Mouse (Mus musculus) layer of hippocampus, adult 11-12 months (tissue): Measurements from ENCODE around the gene Kat7.

ENCODE experiments used
- DNase-seq: peaks from one replicate; pipeline ENCODE4 v3.0.0; 2022; ENCODE audit warnings: low spot score

The Kat7 gene

DNA sequence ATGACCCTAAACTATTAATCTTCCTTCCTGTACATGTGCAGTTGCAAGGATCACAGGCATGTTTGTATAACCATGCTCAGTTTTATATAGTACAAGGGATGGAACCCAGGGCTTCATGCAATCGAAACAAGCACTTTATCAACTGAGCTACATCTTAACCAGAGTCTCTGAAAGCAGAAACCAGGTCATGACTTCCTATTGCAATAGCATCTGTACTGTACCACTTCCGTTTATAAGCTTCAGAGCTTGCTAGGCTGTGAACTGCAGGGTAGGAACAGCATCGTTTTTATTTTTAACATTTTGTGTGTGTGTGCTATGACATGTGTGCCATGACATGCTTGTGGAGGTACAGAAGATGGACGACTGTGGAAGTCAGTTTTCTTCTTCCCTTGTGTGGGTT, 23.2 kb upstream of the Kat7 start:
- no peak for DNase-seq

- DNase-seq: no peak
Measured at GRCm38 (mm10) chr11:95330662-95331061, 20.6 kb upstream of the Kat7 start.

DNA sequence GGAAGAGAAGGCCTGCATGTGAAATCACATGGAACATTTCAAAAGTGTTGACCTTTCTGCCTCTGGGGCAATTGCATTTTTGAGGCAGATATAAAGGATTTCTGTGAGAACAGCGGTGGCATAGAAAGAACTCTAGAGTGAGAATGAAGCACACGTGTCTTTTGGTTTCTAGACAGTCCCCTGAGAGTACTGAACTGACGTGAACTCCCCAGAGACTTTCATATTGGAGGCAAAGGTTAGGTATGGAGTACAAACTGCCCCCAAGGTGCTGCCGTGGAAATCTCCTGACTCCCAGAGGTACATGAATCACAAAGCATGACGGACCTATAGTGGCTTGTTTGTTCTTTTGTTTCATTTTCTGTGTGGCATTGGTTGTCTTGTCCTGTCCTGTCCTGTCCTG, 18.6 kb upstream of the Kat7 start:
- DNase-seq: no peak

DNA sequence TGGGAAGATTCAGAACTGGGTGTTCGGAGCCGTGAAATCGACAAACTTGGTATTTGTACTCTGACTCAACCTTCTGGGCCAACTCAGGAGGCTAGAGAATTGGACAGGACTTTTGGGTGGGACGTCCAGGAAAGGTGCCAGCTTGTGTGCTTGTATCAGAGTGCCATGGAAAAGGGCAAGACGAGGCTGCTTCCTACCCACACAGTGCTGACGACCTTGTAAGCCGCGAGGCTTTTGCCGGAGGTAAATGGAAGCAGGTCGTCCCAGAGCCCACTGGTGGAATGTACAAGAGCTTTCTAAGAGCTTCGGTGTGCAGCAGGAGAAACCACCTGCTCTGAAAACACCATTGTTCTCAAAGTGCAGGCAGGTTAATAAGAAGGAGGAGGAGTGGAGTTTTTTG, 16.2 kb upstream of the Kat7 start:
- no peak for DNase-seq

GRCm38 (mm10) chr11:95325832-95326231, 15.8 kb upstream of the Kat7 start:
- no peak for DNase-seq

DNA sequence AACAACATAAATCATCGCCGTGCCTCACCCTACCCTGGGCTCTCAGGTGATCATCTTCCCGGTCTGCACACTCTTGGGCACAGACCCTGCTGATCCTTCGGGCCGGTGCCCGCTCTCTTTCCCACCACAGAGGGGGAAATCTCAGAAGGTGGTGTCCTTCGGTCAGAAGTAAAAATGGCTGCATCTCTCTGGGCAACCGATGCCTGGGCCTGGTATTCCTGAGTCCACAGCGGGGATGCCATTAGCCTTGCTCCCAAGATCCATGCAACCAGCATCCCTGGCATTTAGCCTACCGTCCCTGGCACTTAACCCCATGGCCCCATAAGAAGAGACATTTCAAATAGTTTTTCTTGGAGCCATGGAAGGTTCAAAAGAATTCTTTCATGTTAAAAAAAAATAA, 14.1 kb upstream of the Kat7 start:
- DNase-seq: no peak

DNA sequence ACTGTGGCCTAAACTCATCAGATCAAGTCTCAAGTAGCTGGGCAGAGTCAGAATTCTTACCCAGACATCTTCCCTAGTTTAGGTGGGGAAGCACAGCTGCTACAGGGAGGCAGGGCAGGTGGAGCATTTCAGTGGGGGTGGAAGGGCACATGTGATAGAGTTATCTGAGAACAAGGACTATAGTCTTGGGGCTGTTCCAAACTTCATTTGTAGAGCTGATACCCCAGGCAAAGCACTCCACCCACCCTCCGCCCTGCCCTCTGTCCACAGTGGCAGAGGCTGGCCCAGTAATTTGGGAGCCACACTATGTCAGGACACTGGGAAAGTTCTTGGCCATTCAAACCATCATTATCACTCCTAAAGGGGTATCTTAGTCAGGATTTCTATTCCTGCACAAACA, 10.0 kb upstream of the Kat7 start:
- DNase-seq: no peak

DNA sequence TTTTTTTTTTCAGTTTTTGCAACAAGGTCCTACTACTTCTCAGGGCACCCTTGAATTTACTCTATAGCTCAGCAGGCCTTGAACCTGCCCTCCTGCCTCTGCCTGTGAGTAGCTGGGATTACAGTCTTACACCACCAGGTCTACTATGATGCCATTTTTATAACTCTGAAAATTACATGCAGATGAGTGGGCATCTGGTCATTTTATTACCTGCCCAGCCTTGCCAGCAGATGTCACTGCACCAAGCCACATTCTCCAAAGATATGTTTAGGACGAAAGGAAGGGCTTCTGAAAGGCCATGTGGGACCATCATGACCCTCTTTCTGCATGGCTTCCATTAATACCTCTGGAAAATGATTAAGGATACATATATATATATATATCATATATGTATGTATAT, 9.5 kb upstream of the Kat7 start:
- DNase-seq: no peak

GRCm38 (mm10) chr11:95318116-95318515, 8.1 kb upstream of the Kat7 start:
- DNase-seq: no peak

DNA sequence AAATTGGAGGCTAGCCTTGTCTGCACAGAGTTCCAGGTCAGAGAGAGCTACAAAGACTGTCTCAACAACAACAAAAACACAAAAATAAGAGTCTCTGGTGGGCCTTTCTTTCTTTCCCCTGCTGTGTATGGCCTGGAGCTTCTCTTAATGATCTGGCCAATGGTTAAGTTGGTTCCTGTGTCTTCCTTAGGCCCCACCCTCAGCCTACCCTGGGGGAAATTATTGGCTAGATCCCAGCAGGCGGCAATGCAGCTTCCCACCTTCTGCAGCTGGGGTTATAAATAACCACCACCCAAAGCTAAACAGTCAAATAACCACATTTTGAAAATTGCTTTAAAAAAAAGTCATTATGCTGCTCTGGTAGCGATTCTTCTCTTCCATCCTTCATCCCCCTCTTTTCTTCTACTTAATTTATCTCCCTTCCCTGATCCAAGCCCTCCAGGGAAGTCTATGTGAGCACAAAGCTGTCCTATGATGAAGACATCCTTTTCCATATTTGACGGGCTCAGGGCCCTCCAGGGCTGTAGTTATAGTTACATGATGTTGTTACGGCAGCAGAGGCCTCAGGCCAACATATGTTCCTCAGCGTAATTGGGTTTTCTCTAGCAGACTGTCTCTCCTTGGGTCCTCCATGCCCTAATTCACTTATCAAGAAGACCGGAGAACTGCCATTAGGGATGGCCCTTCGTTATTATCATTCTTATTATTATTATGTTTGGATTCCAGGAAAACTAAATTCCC, 5.3 kb upstream of the Kat7 start:
- no peak for DNase-seq

DNA sequence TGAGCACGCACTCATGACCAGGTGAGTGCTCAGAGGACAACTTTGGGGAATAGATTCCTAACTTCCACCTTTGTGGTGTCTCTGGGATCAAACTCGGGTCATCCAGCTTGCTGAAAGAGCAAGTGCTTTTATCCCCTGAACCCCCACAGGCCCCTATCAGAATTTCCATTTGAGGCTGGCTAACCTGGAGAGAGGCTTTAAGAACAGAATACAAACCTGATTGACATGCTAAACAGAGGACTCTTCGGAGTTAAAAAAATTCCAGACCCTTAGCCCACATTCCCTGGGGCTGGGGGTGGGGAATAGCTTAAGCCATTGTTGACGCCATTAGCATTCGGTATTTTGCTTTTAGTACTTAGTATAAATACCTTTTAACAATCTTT, 1.4 kb upstream of the Kat7 start:
- no peak for DNase-seq

- peak; percentile 36 for DNase-seq
Measured at GRCm38 (mm10) chr11:95310648-95311424, 790 bp upstream of the Kat7 start.

- peak; percentile 99 for DNase-seq
Measured at GRCm38 (mm10) chr11:95309510-95310006, 488 bp downstream of the Kat7 start.

- no peak for DNase-seq
Measured at GRCm38 (mm10) chr11:95307526-95307925, 2.5 kb downstream of the Kat7 start.

DNA sequence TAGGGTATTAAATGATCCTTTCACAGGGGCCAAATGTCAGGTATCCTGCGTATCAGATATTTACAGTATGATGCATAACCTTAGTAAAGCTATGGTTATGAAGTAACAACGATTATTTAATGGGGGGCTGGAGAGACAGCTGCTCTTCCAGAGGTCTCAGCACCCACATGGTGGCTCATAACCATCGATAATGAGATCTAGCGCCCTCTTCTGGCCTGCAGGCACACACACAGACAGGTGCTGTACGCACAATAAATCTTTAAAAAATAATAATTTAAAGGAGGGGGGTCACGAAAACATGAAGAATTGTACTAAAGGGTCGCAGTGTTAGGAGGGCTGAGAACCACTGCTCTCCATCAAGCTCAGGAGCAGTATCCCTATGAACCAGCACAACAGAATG, 4.4 kb downstream of the Kat7 start:
- no peak for DNase-seq

- DNase-seq: no peak
Measured at GRCm38 (mm10) chr11:95301772-95302171, 8.3 kb downstream of the Kat7 start.

GRCm38 (mm10) chr11:95299886-95300285, 10.2 kb downstream of the Kat7 start:
- DNase-seq: no peak

GRCm38 (mm10) chr11:95298146-95298545, 11.9 kb downstream of the Kat7 start:
- no peak for DNase-seq

DNA sequence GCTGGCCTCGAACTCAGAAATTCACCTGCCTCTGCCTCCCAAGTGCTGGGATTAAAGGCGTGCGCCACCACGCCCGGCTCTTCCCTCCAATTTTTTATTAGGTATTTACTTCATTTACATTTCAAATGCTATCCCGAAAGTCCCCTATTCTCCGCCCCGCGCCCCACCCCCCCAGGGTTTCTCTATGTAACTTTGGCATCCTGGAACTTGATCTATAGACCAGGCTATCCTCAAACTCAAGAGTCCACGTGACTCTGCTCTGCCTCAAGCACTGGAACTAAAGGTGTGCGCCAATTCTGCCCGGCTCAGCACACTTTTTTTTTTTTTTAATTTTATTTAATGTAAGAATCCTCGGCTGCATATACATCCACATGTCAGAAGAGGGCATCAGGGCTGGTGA, 14.3 kb downstream of the Kat7 start:
- no peak for DNase-seq

GRCm38 (mm10) chr11:95293017-95293624, 16.9 kb downstream of the Kat7 start:
- no peak for DNase-seq

GRCm38 (mm10) chr11:95291998-95292397, 18.0 kb downstream of the Kat7 start:
- DNase-seq: no peak

DNA sequence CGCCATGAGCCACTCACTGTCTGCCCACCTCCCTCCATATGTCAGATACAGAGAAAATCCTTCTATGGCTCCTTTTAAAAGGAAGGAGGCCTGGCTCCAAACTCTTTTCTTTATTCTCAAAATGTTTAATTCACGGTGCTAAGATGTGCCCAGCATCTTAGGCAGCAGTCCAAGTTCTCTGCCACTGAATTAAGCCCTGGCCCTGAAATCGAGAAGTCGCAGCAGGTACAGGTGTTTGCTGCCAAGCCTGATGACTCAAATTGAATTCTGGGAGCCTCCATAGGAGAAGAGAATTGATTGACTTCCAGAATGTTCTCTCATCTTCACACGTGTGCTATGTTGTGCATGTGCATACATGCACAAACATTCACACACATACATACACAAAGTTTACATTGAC, 27.7 kb downstream of the Kat7 start:
- no peak for DNase-seq

DNA sequence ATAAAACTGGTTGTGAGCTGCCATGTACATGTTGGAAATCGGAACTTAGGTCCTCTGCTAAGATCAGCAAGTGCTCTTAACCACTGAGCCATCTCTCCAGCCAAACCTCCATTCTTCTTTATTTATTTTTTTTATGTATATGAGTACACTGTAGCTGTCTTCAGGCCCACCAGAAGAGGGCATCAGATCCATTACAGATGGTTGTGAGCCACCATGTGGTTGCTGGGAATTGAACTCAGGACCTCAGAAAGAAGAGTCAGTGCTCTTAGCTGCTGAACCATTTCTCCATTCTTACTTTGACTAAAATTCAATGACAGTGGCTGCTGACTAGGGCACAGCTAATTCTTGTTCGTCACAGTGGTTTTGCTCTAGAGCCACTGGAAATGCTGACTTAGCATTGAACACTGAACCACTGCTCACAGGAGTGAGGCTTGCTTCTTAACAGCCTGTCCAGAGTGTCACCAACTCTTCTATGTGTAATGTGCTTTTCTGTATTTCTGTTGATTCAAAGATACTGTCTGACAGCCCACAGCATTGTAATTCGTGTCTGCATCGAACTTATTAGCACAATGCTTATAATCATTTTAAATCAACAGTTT, 30.9 kb downstream of the Kat7 start:
- DNase-seq: no peak
